Mouse (Mus musculus) liver, postnatal 0 days (tissue): ENCODE measurements around the gene Olfr588-ps1. TPM values are rescaled to one million over a fixed set of nuclear protein-coding genes. Genes with fewer than 3 reads are reported as not detected.
"Not testable (repeated sequence)": the region's sequence is repeated elsewhere in the genome, so short reads cannot be mapped to it uniquely, and the experiment has no call there.

ENCODE experiments used
- ATAC-seq: fragments of 200-750 bp; cut with Nextera tagmentation; 2 replicates; pipeline ENCODE4 v1.8.0; 2017; ENCODE audit warnings: mild to moderate bottlenecking, moderate library complexity
- DNase-seq: peaks from one replicate; pipeline ENCODE4 v3.0.0-alpha.2; 2016
- H3K27ac ChIP-seq: fragments of 300-500 bp; sonication (generic); 2 replicates; pipeline ENCODE4 v1.5.1; 2014; ENCODE audit warnings: antibody characterized with exemption, moderate library complexity, mild to moderate bottlenecking, low read depth
- H3K27me3 ChIP-seq: fragments of 300-500 bp; sonication (generic); 2 replicates; pipeline ENCODE4 v1.6.1; 2014; ENCODE audit warnings: low read length, control low read depth, mixed read lengths; ENCODE audit not compliant: insufficient read depth
- H3K36me3 ChIP-seq: fragments of 300-500 bp; sonication (generic); replicated peaks from 2 replicates; pipeline ENCODE4 v1.6.1; 2014; ENCODE audit warnings: mild to moderate bottlenecking, control low read depth, low read length, moderate library complexity, mixed read lengths; ENCODE audit not compliant: insufficient read depth
- H3K4me1 ChIP-seq: fragments of 300-500 bp; sonication (generic); 2 replicates; pipeline ENCODE4 v1.6.1; 2014; ENCODE audit warnings: antibody characterized with exemption, mild to moderate bottlenecking, control low read depth; ENCODE audit not compliant: insufficient read depth
- H3K4me2 ChIP-seq: fragments of 300-500 bp; sonication (generic); 2 replicates; pipeline ENCODE4 v1.6.1; 2014; ENCODE audit warnings: low read depth, mild to moderate bottlenecking, low read length, moderate library complexity, mixed read lengths
- H3K4me3 ChIP-seq: fragments of 300-500 bp; sonication (generic); 2 replicates; pipeline ENCODE4 v1.5.1; 2014; ENCODE audit warnings: low read depth, low read length
- H3K9ac ChIP-seq: fragments of 300-500 bp; sonication (generic); replicated peaks from 2 replicates; pipeline ENCODE4 v1.6.1; 2014; ENCODE audit warnings: mild to moderate bottlenecking, moderate library complexity
- H3K9me3 ChIP-seq: fragments of 300-500 bp; sonication (generic); 2 replicates; pipeline ENCODE4 v1.6.1; 2016; ENCODE audit warnings: mild to moderate bottlenecking, control low read depth, low read length, mixed read lengths
- CTCF ChIP-seq: sonication (generic); IDR thresholded peaks from 2 replicates; pipeline ENCODE4 v1.5.1; 2016; ENCODE audit warnings: antibody characterized with exemption, low read depth
- EP300 ChIP-seq: IDR thresholded peaks from 2 replicates; pipeline ENCODE4 v1.6.1; 2016; ENCODE audit warnings: antibody characterized with exemption, low read depth, mild to moderate bottlenecking
- WGBS: fragments of 180-500 bp; shearing (Covaris S2); extraction: QIAGEN DNeasy Blood & Tissue Kit; methylation state at CpG from one replicate; pipeline ENCODE4 v1.1.7; 2014; ENCODE audit not compliant: insufficient replicate concordance; 5-methylcytosine and 5-hydroxymethylcytosine counted together
- polyA plus RNA-seq: library from polyadenylated mRNA; unstranded; fragments of >200 nt; fragmentation: Nextera tagmentation; extraction: Ambion mirVana; gene quantifications from 2 replicates; pipeline ENCODE4 v1.2.1, GENCODE M21; 2015

Olfr588-ps1 gene
- not detected in 2 replicates for polyA plus RNA-seq

DNA sequence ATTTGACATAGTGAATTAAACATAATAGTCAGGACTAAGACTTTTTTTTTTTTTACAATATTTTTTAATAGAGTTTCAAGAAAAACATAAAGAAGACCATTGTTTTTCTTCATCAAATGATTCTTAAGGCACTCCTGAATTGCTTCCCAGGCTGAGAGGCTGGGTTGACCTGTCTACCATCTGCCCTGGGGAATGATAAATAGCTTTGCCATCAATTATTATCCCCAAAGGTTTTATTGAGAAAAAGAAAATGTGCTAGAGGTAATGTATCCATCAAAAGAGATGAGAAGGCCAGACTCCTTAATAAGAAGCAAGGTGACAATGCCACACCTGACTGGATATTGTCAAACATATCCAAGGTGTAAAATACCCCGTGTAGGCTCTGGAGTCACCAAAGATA, at the start of gene Olfr588-ps1:
Gene Olfr588-ps1, plus strand, starts transcription at position 301 of the 400 bp plus-strand sequence.
- DNase-seq (no peak), ATAC-seq (no peak)
- Histone ChIP-seq H3K36me3 (no peaks in the 10 kb centered on the region), H3K27me3 (no peaks in the 10 kb centered on the region), H3K4me1 (no peaks in the 10 kb centered on the region), H3K9ac (no peak within 1 kb of the TSS), H3K4me2 (no peak within 1 kb of the TSS), H3K9me3 (no peaks in the 10 kb centered on the region), H3K27ac (no peak within 1 kb of the TSS), H3K4me3 (no peak within 1 kb of the TSS)
- TF ChIP-seq CTCF (no peak), EP300 (no peak)
- 63% methylated on average over 1 of the region's 1 CpGs for WGBS

DNA sequence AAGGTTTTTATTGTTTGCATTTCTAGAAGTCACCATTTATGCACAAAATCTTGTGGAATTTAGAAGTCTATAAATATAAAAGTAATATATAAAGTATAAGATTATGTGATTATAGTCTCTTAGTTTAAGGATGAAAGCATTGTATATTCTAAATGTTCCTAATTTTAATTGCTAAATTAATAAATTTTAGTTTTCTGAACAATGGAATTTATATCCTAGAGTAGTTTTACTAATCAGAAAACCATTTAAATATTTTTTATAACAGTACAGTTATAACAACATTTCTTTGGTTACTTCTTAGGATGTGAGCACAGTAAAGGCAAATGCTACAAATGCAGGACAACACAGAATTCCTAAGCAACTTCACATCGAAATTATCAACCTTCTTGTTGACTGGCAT, 43.3 kb upstream of the Olfr588-ps1 start, which contains the start of gene Olfr585:
Gene Olfr585, plus strand, starts transcription at position 301 of the 400 bp plus-strand sequence.
- 74% methylated on average over 1 of the region's 1 CpGs for WGBS
- H3K4me2 ChIP-seq = no peak within 1 kb of the TSS
- no peak within 1 kb of the TSS for H3K4me3 ChIP-seq
- H3K4me1 ChIP-seq = no peaks in the 10 kb centered on the region
- H3K9me3 ChIP-seq = no peaks in the 10 kb centered on the region
- H3K27ac ChIP-seq = no peak within 1 kb of the TSS
- no peak for ATAC-seq
- no peak for DNase-seq
- no peak within 1 kb of the TSS for H3K9ac ChIP-seq
- TF ChIP-seq EP300 (no peak), CTCF (no peak)
- H3K27me3 ChIP-seq = no peaks in the 10 kb centered on the region
- no peaks in the 10 kb centered on the region for H3K36me3 ChIP-seq

DNA sequence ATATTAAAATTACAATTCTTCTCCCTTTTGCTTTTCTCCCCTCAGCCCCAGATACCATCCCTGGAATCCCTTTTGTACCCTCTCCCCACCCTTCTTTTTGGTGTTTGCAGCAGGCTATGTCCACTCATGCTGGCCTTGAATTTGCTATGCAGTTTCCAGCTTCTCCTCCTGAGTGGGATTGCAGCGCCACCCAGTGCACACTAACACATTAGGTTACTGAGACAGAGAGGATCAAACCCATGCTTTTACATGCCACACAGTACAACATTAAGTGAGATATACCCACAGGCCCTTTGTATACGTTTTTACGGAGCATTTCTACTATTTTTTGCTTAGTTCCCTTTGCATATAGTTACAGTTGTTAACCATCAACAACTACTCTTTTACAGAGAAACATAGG, 21.3 kb upstream of the Olfr588-ps1 start:
- WGBS = 46% methylated on average over 3 of the region's 3 CpGs
- TF ChIP-seq EP300 (no peak), CTCF (peak; percentile 41)
- Histone ChIP-seq H3K9me3 (no peaks in the 10 kb centered on the region), H3K4me3 (no peak overlapping the region), H3K27ac (no peak overlapping the region), H3K36me3 (no peaks in the 10 kb centered on the region), H3K4me1 (no peaks in the 10 kb centered on the region), H3K4me2 (no peak overlapping the region), H3K9ac (no peak overlapping the region), H3K27me3 (no peaks in the 10 kb centered on the region)
- DNase-seq (no peak), ATAC-seq (no peak)

DNA sequence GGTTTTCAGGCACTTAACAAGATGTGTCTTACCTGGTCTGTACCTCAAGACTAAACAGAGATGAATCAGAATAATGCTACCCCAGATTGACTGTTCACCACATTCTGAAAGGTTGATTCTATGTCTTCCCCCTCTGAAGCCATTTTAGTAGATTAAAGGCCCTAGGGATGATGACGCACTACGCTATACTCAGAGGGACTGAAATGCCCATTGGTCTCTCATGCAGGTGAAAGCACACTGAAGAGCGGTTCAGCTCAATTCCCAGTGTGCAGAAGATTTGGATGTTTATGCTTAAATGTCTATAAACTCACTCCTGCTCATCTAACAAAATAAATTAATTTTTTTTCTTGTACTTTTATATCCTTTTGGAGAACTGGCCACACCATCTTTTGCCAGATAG, 15.1 kb upstream of the Olfr588-ps1 start, which contains the start of gene Olfr586:
Gene Olfr586, minus strand, starts transcription at position 101 of the 400 bp plus-strand sequence.
- no peak for TF ChIP-seq EP300
- TF ChIP-seq CTCF = no peak
- H3K4me1 ChIP-seq = no peaks in the 10 kb centered on the region
- 84% methylated on average over 3 of the region's 3 CpGs for WGBS
- no peak within 1 kb of the TSS for H3K9ac ChIP-seq
- no peak within 1 kb of the TSS for H3K4me2 ChIP-seq
- no peak for ATAC-seq
- H3K4me3 ChIP-seq = no peak within 1 kb of the TSS
- no peak for DNase-seq
- H3K9me3 ChIP-seq = no peaks in the 10 kb centered on the region
- H3K27me3 ChIP-seq = no peaks in the 10 kb centered on the region
- H3K36me3 ChIP-seq = no peaks in the 10 kb centered on the region
- no peak within 1 kb of the TSS for H3K27ac ChIP-seq

DNA sequence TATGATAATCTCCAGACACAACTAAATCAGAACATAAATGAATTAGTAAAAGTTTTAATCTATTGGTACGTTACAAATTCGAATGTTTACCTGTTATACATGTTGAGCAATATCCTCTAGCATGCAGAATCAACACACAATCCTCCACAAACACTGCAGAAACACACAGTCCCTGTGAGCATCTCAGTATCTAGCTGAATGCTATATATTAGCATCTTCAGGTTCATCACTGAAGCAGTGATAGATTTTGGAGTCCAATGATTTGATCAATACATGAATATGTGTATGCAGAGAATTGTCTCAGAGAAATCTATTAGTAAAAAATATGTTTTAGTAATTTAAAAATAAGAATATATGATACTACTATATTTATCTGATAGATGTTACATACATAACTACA, 15.6 kb downstream of the Olfr588-ps1 start, which contains the start of gene Olfr589:
Gene Olfr589, minus strand, starts transcription at position 101 of the 400 bp plus-strand sequence.
- Histone ChIP-seq H3K9me3 (no peaks in the 10 kb centered on the region), H3K4me1 (no peaks in the 10 kb centered on the region), H3K4me3 (no peak within 1 kb of the TSS), H3K27me3 (no peaks in the 10 kb centered on the region), H3K27ac (no peak within 1 kb of the TSS), H3K36me3 (no peaks in the 10 kb centered on the region), H3K4me2 (no peak within 1 kb of the TSS), H3K9ac (no peak within 1 kb of the TSS)
- 55% methylated on average over 2 of the region's 2 CpGs for WGBS
- ATAC-seq (no peak), DNase-seq (no peak)
- TF ChIP-seq EP300 = no peak
- no peak for TF ChIP-seq CTCF

DNA sequence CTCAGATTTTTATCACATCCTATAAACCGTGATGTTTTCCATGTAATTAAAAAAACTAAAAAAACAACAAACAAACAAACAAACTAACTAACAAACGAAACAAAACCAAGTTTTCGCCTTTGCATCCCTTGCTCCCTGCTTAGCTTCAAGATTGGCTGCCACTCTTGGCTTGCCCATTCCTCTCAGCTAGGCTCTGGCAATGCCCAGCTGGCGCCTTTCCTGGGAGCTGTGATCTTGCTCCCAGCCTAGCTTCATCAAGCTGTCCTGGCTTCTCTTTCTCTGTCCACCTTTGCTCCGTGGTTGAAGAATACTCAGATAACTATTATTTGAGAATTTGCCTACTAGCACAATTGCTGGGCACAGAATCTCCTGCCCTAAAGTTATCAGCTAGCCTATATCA, 29.0 kb downstream of the Olfr588-ps1 start:
- no peak for TF ChIP-seq CTCF
- TF ChIP-seq EP300 = no peak
- no peak overlapping the region for H3K27ac ChIP-seq
- H3K4me2 ChIP-seq = no peak overlapping the region
- H3K4me1 ChIP-seq = no peaks in the 10 kb centered on the region
- ATAC-seq (no peak), DNase-seq (no peak)
- no peaks in the 10 kb centered on the region for H3K36me3 ChIP-seq
- H3K9me3 ChIP-seq = no peaks in the 10 kb centered on the region
- H3K27me3 ChIP-seq = no peaks in the 10 kb centered on the region
- no peak overlapping the region for H3K9ac ChIP-seq
- WGBS = 63% methylated on average over 5 of the region's 5 CpGs
- no peak overlapping the region for H3K4me3 ChIP-seq

DNA sequence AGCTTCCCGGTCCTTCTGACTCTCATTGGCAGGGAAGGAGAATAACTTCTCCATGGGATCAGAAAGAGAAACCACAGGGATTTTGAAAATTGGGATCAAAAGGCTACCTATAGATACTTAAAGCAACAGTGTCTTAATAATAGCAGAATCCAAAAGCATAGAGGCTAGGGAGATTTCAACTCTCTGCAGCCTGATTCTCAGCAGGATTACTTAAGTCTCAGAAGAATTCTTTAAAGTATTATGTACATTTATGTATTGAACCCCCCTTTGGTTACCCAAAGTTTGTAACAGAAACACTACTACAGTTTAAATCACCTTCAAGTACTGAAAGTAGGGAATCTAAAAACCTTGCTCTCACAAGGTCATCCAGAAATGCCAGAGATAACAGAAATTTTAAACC, 37.6 kb downstream of the Olfr588-ps1 start, which contains the start of gene Olfr591:
Gene Olfr591, minus strand, starts transcription at position 101 of the 400 bp plus-strand sequence.
- Histone ChIP-seq H3K4me3 (no peak within 1 kb of the TSS), H3K36me3 (no peaks in the 10 kb centered on the region), H3K9me3 (peaks cover 5% of the 10 kb centered on the region; the same call in 1 of the 2 replicates), H3K4me2 (no peak within 1 kb of the TSS), H3K27me3 (no peaks in the 10 kb centered on the region), H3K27ac (no peak within 1 kb of the TSS), H3K9ac (no peak within 1 kb of the TSS), H3K4me1 (no peaks in the 10 kb centered on the region)
- 65% methylated on average over 1 of the region's 1 CpGs for WGBS
- no peak for ATAC-seq
- no peak for DNase-seq
- TF ChIP-seq EP300 (no peak), CTCF (no peak)

DNA sequence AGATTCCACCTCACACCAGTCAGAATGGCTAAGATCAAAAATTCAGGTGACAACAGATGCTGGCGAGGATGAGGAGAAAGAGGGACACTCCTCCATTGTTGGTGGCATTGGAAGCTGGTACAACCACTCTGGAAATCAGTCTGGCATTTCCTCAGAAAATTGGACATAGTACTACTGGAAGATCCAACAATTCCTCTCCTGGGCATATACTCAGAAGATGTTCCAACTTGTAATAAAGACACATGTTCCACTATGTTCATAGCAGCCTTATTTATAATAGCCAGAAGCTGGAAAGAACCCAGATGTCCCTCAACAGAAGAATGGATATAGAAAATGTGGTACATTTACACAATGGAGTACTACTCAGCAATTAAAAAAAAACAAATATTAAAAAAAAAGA, 43.8 kb downstream of the Olfr588-ps1 start, which contains the start of gene Olfr592:
Gene Olfr592, plus strand, starts transcription at position 301 of the 400 bp plus-strand sequence.
- H3K4me3 ChIP-seq, H3K27ac ChIP-seq, DNase-seq, H3K9ac ChIP-seq, H3K4me2 ChIP-seq, H3K4me1 ChIP-seq, H3K9me3 ChIP-seq, ATAC-seq, H3K27me3 ChIP-seq, H3K36me3 ChIP-seq: not testable (repeated sequence)
- 65% methylated on average over 1 of the region's 1 CpGs for WGBS
